Mouse (Mus musculus): ENCODE measurements around the gene Xpnpep1. TPM values are rescaled to one million over a fixed set of nuclear protein-coding genes. Genes with fewer than 3 reads are reported as not detected.
A peak's percentile ranks its signal among the peaks of the same experiment; 100 is the strongest.

Gene Xpnpep1
- polyA plus RNA-seq, 1 experiment from 2014 or later: 128 TPM

- ATAC-seq (replicated peaks; ENCODE audit: extremely low read depth, insufficient read depth, low FRiP score): no peak
- no peak overlapping the region for H3K27ac ChIP-seq (ENCODE audit: low read length)
- H3K4me3 ChIP-seq (ENCODE audit: low read length): no peak overlapping the region
- H3K9me3 ChIP-seq (replicated peaks; ENCODE audit: control insufficient read depth, low read length): no peaks in the 10 kb centered on the region
- WGBS: 72% methylated on average over 23 of the region's 23 CpGs
- no peak overlapping the region for H3K4me2 ChIP-seq (ENCODE audit: low read depth, low read length)
- H3K9ac ChIP-seq (ENCODE audit: low read length): no peak overlapping the region
- H3K4me1 ChIP-seq (ENCODE audit: control insufficient read depth, insufficient read depth, low read length): peaks cover 11% of the 10 kb centered on the region
- H3K36me3 ChIP-seq (ENCODE audit: control insufficient read depth, insufficient read depth): peaks cover 70% of the 10 kb centered on the region
- H3K27me3 ChIP-seq (ENCODE audit: control insufficient read depth, insufficient read depth, low read length): no peaks in the 10 kb centered on the region
These were observed 37.6 kb downstream of the Xpnpep1 start for GRCm38 (mm10) chr19:53002166-53003095.

DNA sequence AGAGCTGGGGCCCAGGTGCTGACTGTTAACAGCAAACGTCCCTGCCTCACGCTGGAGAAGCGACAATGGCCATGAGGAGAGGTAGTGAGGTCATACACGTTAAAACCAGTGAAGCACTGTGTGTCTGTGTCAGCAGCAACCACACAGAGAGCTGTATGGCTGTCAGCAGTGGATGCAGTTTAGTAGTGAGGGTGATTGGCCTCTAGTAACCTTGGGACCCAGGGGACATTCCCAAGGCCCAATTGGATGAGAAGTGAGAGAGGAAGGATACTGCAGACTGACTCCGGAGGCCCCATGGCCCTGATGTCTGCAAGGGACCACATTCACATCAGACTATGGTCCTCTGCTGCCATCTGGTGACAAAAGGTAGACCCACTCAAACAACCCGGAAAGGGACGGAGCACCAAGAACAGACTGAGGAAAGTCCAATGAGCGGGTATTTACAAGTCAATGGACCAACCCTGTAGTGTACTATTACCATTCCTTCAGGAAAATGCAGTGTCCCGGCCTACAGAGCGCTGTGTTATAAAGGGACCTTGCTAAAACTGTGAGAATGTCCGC is 47.1 kb downstream of the Xpnpep1 start:
- Histone ChIP-seq H3K27me3 (ENCODE audit: control insufficient read depth, insufficient read depth, low read length) (no peaks in the 10 kb centered on the region), H3K4me1 (ENCODE audit: control insufficient read depth, insufficient read depth, low read length) (no peaks in the 10 kb centered on the region; the same call in 1 of the 2 replicates), H3K9ac (ENCODE audit: low read length) (no peak overlapping the region), H3K4me2 (ENCODE audit: low read depth, low read length) (no peak overlapping the region), H3K27ac (ENCODE audit: low read length) (no peak overlapping the region), H3K9me3 (replicated peaks; ENCODE audit: control insufficient read depth, low read length) (no peaks in the 10 kb centered on the region), H3K36me3 (ENCODE audit: control insufficient read depth, insufficient read depth) (peaks cover 50% of the 10 kb centered on the region), H3K4me3 (ENCODE audit: low read length) (no peak overlapping the region)
- 0 out of 2 replicates have a peak, but pooled peaks have one; percentile 35 for ATAC-seq (replicated peaks; ENCODE audit: extremely low read depth, insufficient read depth, low FRiP score)
- WGBS: 70% methylated on average over 11 of the region's 11 CpGs

- H3K4me1 ChIP-seq (ENCODE audit: control insufficient read depth, insufficient read depth, low read length): no peaks in the 10 kb centered on the region; the same call in 1 of the 2 replicates
- H3K4me2 ChIP-seq (ENCODE audit: low read depth, low read length): no peak overlapping the region
- no peaks in the 10 kb centered on the region for H3K9me3 ChIP-seq (replicated peaks; ENCODE audit: control insufficient read depth, low read length)
- peaks cover 41% of the 10 kb centered on the region for H3K36me3 ChIP-seq (ENCODE audit: control insufficient read depth, insufficient read depth)
- no peak overlapping the region for H3K4me3 ChIP-seq (ENCODE audit: low read length)
- no peak overlapping the region for H3K9ac ChIP-seq (ENCODE audit: low read length)
- peak; percentile 58; the same call in 1 of the 2 replicates for ATAC-seq (replicated peaks; ENCODE audit: extremely low read depth, insufficient read depth, low FRiP score)
- no peak overlapping the region for H3K27ac ChIP-seq (ENCODE audit: low read length)
- WGBS: 67% methylated on average over 10 of the region's 10 CpGs
- H3K27me3 ChIP-seq (ENCODE audit: control insufficient read depth, insufficient read depth, low read length): no peaks in the 10 kb centered on the region
These were observed 48.1 kb downstream of the Xpnpep1 start for GRCm38 (mm10) chr19:52991924-52992323.

DNA sequence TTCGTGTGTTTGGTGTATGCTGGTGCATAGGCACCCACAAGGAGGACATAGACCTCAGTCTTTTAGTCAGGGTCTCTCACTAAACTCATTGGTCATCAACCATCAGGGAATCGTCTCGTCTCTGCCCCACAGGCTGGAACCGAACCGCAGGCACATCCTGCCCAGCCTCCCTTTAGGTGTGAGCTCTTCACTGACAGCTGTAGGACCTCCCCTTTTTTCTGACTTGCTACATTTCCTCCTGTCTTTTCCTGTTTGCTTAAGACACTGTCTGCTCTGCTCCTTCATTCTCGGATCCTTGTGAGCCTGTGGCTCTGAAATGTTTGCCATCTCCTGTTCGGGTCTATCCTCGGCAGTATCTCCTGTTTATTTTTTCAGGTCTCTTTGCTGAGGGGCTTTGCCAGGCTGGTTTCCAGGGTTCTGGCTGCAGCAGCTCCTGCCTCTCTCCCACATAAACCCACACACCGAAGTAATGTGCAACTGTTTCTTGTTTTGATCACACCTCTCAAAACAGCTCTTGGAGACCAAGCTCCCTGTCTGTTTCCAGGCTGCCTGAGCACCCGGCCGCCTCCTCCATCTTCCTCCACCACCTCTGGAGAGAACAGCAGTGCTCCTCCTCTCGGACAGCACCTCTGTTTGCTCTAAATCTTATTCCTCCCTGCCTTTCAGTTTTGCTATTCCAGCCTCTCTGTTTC is 60.8 kb downstream of the Xpnpep1 start:
- WGBS: 51% methylated on average over 12 of the region's 12 CpGs
- H3K27me3 ChIP-seq (ENCODE audit: control insufficient read depth, insufficient read depth, low read length): no peaks in the 10 kb centered on the region
- ATAC-seq (replicated peaks; ENCODE audit: extremely low read depth, insufficient read depth, low FRiP score): no peak

DNA sequence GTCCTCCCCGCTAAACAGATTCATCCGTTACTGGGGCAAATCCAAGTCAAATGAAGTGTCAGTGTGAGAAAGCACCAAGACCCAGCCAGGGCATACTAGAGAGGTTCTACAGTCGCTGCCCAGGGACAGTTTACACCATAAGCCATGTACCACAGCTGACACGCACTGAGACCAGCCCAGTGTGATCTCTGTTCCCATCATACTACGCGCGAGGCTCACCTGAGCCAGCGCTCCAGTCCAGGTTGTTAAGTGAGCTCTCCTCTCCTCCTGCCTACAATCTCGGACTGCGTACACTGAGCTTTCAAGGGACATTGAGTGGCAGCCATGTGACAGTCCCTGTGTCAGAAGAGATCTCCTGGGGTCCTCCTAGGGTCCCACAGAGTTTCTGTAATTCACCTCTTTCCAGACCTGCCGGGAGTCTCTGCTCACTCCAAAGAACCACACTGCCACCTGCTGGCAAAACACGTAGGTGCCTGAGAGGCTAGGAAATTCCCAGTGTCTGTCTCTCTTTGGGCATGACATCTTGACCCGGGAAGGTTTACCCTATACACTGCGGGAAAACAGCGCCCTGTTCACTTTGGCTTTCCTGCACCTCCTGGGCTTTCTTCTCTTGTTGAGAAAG is 64.3 kb downstream of the Xpnpep1 start:
- Histone ChIP-seq H3K4me2 (ENCODE audit: low read depth, low read length) (no peak overlapping the region), H3K27ac (ENCODE audit: low read length) (no peak overlapping the region), H3K4me1 (ENCODE audit: control insufficient read depth, insufficient read depth, low read length) (no peaks in the 10 kb centered on the region), H3K36me3 (ENCODE audit: control insufficient read depth, insufficient read depth) (no peaks in the 10 kb centered on the region; the same call in 1 of the 2 replicates), H3K9ac (ENCODE audit: low read length) (no peak overlapping the region), H3K4me3 (ENCODE audit: low read length) (no peak overlapping the region), H3K27me3 (ENCODE audit: control insufficient read depth, insufficient read depth, low read length) (no peaks in the 10 kb centered on the region), H3K9me3 (replicated peaks; ENCODE audit: control insufficient read depth, low read length) (no peaks in the 10 kb centered on the region)
- 53% methylated on average over 15 of the region's 15 CpGs for WGBS
- peak; percentile 49 for ATAC-seq (replicated peaks; ENCODE audit: extremely low read depth, insufficient read depth, low FRiP score)

More for the DNA sequence above, 60.8 kb downstream of the Xpnpep1 start:
- Histone ChIP-seq H3K9me3 (replicated peaks; ENCODE audit: control insufficient read depth, low read length) (no peaks in the 10 kb centered on the region), H3K27ac (ENCODE audit: low read length) (no peak overlapping the region), H3K4me1 (ENCODE audit: control insufficient read depth, insufficient read depth, low read length) (no peaks in the 10 kb centered on the region), H3K36me3 (ENCODE audit: control insufficient read depth, insufficient read depth) (no peaks in the 10 kb centered on the region; the same call in 1 of the 2 replicates), H3K4me3 (ENCODE audit: low read length) (no peak overlapping the region), H3K4me2 (ENCODE audit: low read depth, low read length) (no peak overlapping the region), H3K9ac (ENCODE audit: low read length) (no peak overlapping the region)

GRCm38 (mm10) chr19:52966339-52966738 is 73.7 kb downstream of the Xpnpep1 start:
- Histone ChIP-seq H3K4me3 (ENCODE audit: low read length) (no peak overlapping the region), H3K27me3 (ENCODE audit: control insufficient read depth, insufficient read depth, low read length) (no peaks in the 10 kb centered on the region), H3K4me2 (ENCODE audit: low read depth, low read length) (no peak overlapping the region), H3K4me1 (ENCODE audit: control insufficient read depth, insufficient read depth, low read length) (no peaks in the 10 kb centered on the region), H3K36me3 (ENCODE audit: control insufficient read depth, insufficient read depth) (no peaks in the 10 kb centered on the region), H3K9me3 (replicated peaks; ENCODE audit: control insufficient read depth, low read length) (no peaks in the 10 kb centered on the region), H3K27ac (ENCODE audit: low read length) (no peak overlapping the region), H3K9ac (ENCODE audit: low read length) (no peak overlapping the region)
- whole genome bisulfite sequencing: 69% methylated on average over 8 of the region's 8 CpGs
- no peak for ATAC-seq (replicated peaks; ENCODE audit: extremely low read depth, insufficient read depth, low FRiP score)

- H3K36me3 ChIP-seq (ENCODE audit: control insufficient read depth, insufficient read depth): no peaks in the 10 kb centered on the region
- no peaks in the 10 kb centered on the region for H3K4me1 ChIP-seq (ENCODE audit: control insufficient read depth, insufficient read depth, low read length)
- H3K4me3 ChIP-seq (ENCODE audit: low read length): no peak overlapping the region
- no peaks in the 10 kb centered on the region for H3K27me3 ChIP-seq (ENCODE audit: control insufficient read depth, insufficient read depth, low read length)
- no peaks in the 10 kb centered on the region for H3K9me3 ChIP-seq (replicated peaks; ENCODE audit: control insufficient read depth, low read length)
- H3K4me2 ChIP-seq (ENCODE audit: low read depth, low read length): no peak overlapping the region
- no peak overlapping the region for H3K9ac ChIP-seq (ENCODE audit: low read length)
- ATAC-seq (replicated peaks; ENCODE audit: extremely low read depth, insufficient read depth, low FRiP score): no peak
- no peak overlapping the region for H3K27ac ChIP-seq (ENCODE audit: low read length)
- whole genome bisulfite sequencing: 78% methylated on average over 2 of the region's 2 CpGs
These were observed 77.3 kb downstream of the Xpnpep1 start for GRCm38 (mm10) chr19:52962745-52963144.

- ATAC-seq (replicated peaks; ENCODE audit: extremely low read depth, insufficient read depth, low FRiP score): no peak
- H3K9me3 ChIP-seq (replicated peaks; ENCODE audit: control insufficient read depth, low read length): 0 out of 2 replicates have a peak, but pooled peaks cover 3% of the 10 kb centered on the region
- H3K4me1 ChIP-seq (ENCODE audit: control insufficient read depth, insufficient read depth, low read length): no peaks in the 10 kb centered on the region
- no peak overlapping the region for H3K27ac ChIP-seq (ENCODE audit: low read length)
- WGBS: 13% methylated on average over 25 of the region's 25 CpGs
- peak overlapping the region; percentile 35 for H3K4me3 ChIP-seq (ENCODE audit: low read length)
- peak overlapping the region; percentile 64 for H3K4me2 ChIP-seq (ENCODE audit: low read depth, low read length)
- no peaks in the 10 kb centered on the region for H3K27me3 ChIP-seq (ENCODE audit: control insufficient read depth, insufficient read depth, low read length)
- peak overlapping the region; percentile 57; the same call in 1 of the 2 replicates for H3K9ac ChIP-seq (ENCODE audit: low read length)
- no peaks in the 10 kb centered on the region for H3K36me3 ChIP-seq (ENCODE audit: control insufficient read depth, insufficient read depth)
These were observed 117.1 kb downstream of the Xpnpep1 start for GRCm38 (mm10) chr19:52922678-52923495.

Data from heart, embryonic 16.5 days (tissue).